Mouse (Mus musculus): Measurements from ENCODE around the gene Sez6l. TPM values are rescaled to one million over a fixed set of nuclear protein-coding genes. Genes with fewer than 3 reads are reported as not detected.

Sez6l gene
- not detected for polyA plus RNA-seq (2014; fragmentation: Illumina TruSeq; extraction: RNeasy Lipid Tissue Mini Kit (QIAGEN cat#74804); ENCODE audit: low read depth, low replicate concordance)

GRCm38 (mm10) chr5:112576993-112577670 lies at the start of gene Sez6l:
TSS of gene Sez6l (minus strand) at chr5:112577185.

GRCm38 (mm10) chr5:112448747-112449440 lies 128.1 kb downstream of the Sez6l start, which contains the start of gene Gm6588:
TSS of gene Gm6588 (plus strand) at chr5:112449426.

DNA sequence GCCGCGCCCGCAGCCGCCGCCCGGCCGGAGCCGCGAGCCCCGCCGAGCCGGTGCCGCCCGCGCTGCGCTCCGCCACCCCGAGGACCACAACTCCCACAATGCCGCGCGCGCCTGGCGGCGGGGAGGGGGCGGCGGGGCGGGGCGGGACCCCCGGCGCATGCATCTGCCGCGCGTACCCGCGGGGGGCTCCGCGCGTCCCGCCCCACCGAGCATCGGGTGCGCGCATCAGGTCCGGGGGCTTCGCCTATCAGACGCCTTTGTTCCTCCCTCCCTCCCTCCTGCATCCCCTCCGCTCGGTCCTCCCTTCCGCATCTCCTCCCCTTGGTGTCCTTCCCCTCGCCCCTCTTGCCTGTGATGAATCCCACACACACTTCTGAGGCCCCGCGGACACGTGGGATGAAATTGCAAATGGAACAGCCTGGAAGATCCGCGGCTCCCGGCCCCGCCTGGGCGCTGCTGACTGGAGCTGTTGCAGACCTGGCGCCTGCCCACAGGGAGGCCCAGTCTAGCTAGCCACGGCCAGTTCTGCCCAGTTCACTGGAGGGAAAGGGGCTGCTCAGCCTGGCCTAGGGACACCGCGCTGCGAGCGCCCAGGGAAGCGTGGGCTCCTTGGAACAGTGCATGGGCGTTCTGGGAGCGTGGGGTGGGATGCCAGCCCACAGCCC lies 182.1 kb downstream of the Sez6l start, which contains the start of gene Asphd2:
Asphd2 (minus strand) TSS at position 88 of the 665 bp plus-strand sequence.

Other genes starting within 250 kb of the Sez6l start
- gene Srrd, start 234.1 kb downstream of the Sez6l start, polyA plus RNA-seq (2014; fragmentation: Illumina TruSeq; extraction: RNeasy Lipid Tissue Mini Kit (QIAGEN cat#74804); ENCODE audit: low read depth, low replicate concordance), result 0.98 TPM
- gene Hps4, start 234.1 kb downstream of the Sez6l start, polyA plus RNA-seq (2014; fragmentation: Illumina TruSeq; extraction: RNeasy Lipid Tissue Mini Kit (QIAGEN cat#74804); ENCODE audit: low read depth, low replicate concordance), result 8.5 TPM
- not detected for gene Gm6583, start 221.2 kb downstream of the Sez6l start, polyA plus RNA-seq (2014; fragmentation: Illumina TruSeq; extraction: RNeasy Lipid Tissue Mini Kit (QIAGEN cat#74804); ENCODE audit: low read depth, low replicate concordance)
- not detected for gene Asphd2, start 182.3 kb downstream of the Sez6l start, polyA plus RNA-seq (2014; fragmentation: Illumina TruSeq; extraction: RNeasy Lipid Tissue Mini Kit (QIAGEN cat#74804); ENCODE audit: low read depth, low replicate concordance)
- gene Gm6588, start 127.8 kb downstream of the Sez6l start, polyA plus RNA-seq (2014; fragmentation: Illumina TruSeq; extraction: RNeasy Lipid Tissue Mini Kit (QIAGEN cat#74804); ENCODE audit: low read depth, low replicate concordance), result not detected